ENCODE assay signal across 27 mouse cellular contexts in the genomic region with DNA sequence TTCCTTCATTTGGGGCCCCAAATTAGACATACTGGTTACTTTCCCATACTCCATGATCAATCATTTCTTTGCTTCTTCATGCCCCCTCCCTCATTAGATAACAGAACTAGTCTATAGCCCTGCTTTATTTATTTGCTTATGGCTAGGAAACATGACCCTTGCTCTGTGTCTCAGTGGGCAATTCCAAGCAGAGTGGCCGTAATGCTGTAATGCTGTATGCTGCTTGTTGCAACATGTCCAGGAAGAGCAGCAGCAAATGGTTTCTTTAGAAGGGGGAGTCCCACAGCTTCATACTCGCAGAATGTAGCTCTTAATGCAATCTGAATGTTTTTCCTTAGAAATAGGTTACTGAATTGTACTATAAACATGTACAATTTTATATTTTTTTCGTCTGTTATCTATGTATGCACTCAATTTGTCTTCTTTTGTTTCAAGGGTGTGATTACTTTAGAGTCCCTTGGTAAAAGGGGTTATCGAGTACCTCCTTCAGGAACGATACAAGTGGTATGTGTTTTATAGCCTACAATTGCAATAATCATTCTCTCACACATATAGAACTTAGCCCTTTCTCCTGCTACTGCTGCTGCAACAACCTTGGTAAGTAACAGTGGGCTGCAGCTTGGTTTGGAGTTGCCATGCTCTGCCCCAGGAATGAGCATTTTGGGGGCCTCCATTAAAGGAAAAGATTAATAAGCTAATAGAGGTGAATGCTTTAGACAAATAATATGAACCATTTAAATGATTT. TPM values are rescaled to one million over a fixed set of nuclear protein-coding genes. Genes with fewer than 3 reads are reported as not detected.
DNase-seq lines count a peak whose midpoint lies in the region; ATAC-seq and TF ChIP-seq lines count a peak whose summit lies in the region.
"Had no signal": no experiment of that assay in that cellular context is flagged by ENCODE, and none has a peak within 500 bp of the region (broad histone marks: within the 10 kb centered on the region; RNA-seq: fewer than 3 reads in every experiment).

No protein-coding gene starts in this region.

- H3K9me3 ChIP-seq in liver, embryonic 11.5 days (ENCODE audit: control insufficient read depth, low read length) = no peaks in the 10 kb centered on the region
- no peaks in the 10 kb centered on the region for H3K9me3 ChIP-seq in intestine, embryonic 15.5 days
- H3K9me3 ChIP-seq in liver, embryonic 14.5 days (ENCODE audit: control insufficient read depth, low read length) = no peaks in the 10 kb centered on the region
- H3K9me3 ChIP-seq: forebrain, embryonic 12.5 days; heart, embryonic 10.5 days; heart, embryonic 15.5 days; hindbrain, embryonic 12.5 days; limb, embryonic 12.5 days; midbrain, embryonic 13.5 days had no signal

- no peaks in the 10 kb centered on the region for H3K27me3 ChIP-seq in liver, adult 2 months (ENCODE audit: control insufficient read depth, insufficient read depth, low read length)
- H3K27me3 ChIP-seq in liver, embryonic 11.5 days (replicated peaks; ENCODE audit: control insufficient read depth, insufficient read depth, low read length) = no peaks in the 10 kb centered on the region
- H3K27me3 ChIP-seq in intestine, embryonic 15.5 days (replicated peaks) = no peaks in the 10 kb centered on the region
- H3K27me3 ChIP-seq in liver, embryonic 14.5 days (ENCODE audit: control insufficient read depth, insufficient read depth, low read length) = no peaks in the 10 kb centered on the region
- H3K27me3 ChIP-seq: forebrain, embryonic 12.5 days; heart, embryonic 15.5 days; hindbrain, embryonic 12.5 days; limb, embryonic 12.5 days; midbrain, embryonic 13.5 days had no signal

- peaks cover 76% of the 10 kb centered on the region for H3K36me3 ChIP-seq in liver, adult 2 months (ENCODE audit: control insufficient read depth, insufficient read depth, low read length)
- H3K36me3 ChIP-seq in liver, embryonic 11.5 days (ENCODE audit: control insufficient read depth, insufficient read depth, low read length) = no peaks in the 10 kb centered on the region
- H3K36me3 ChIP-seq in intestine, embryonic 15.5 days = no peaks in the 10 kb centered on the region
- no peaks in the 10 kb centered on the region for H3K36me3 ChIP-seq in liver, embryonic 14.5 days (replicated peaks; ENCODE audit: control insufficient read depth, insufficient read depth, low read depth)

- no peak overlapping the region for H3K4me3 ChIP-seq in liver, adult 2 months (ENCODE audit: insufficient read depth, low read depth, low read length)
- H3K4me3 ChIP-seq in liver, embryonic 11.5 days (ENCODE audit: low read depth, low read length) = no peak overlapping the region
- H3K4me3 ChIP-seq in intestine, embryonic 15.5 days (replicated peaks) = no peak overlapping the region
- H3K4me3 ChIP-seq in liver, embryonic 14.5 days (ENCODE audit: insufficient read depth in 1 of 2, low read depth in 2 of 2, low read length in 2 of 2) = no peak overlapping the region
- H3K4me3 ChIP-seq: forebrain, embryonic 12.5 days; heart, embryonic 10.5 days; heart, embryonic 15.5 days; hindbrain, embryonic 12.5 days; left cerebral cortex, adult 2 months; limb, embryonic 12.5 days; midbrain, embryonic 13.5 days had no signal

- H3K9ac ChIP-seq in liver, adult 2 months (ENCODE audit: low read depth, low read length) = no peak overlapping the region
- H3K9ac ChIP-seq in liver, embryonic 11.5 days (ENCODE audit: low read depth, low read length) = no peak overlapping the region
- no peak overlapping the region for H3K9ac ChIP-seq in intestine, embryonic 15.5 days
- H3K9ac ChIP-seq in liver, embryonic 14.5 days (replicated peaks) = no peak overlapping the region
- H3K9ac ChIP-seq: forebrain, embryonic 12.5 days; forebrain, postnatal 0 days; heart, embryonic 15.5 days; hindbrain, embryonic 12.5 days; limb, embryonic 12.5 days; midbrain, embryonic 13.5 days had no signal

- no peak overlapping the region for H3K4me2 ChIP-seq in liver, embryonic 11.5 days
- no peak overlapping the region for H3K4me2 ChIP-seq in intestine, embryonic 15.5 days (replicated peaks)
- H3K4me2 ChIP-seq in liver, embryonic 14.5 days (ENCODE audit: low read depth) = no peak overlapping the region
- H3K4me2 ChIP-seq: forebrain, embryonic 12.5 days; heart, embryonic 15.5 days; hindbrain, embryonic 12.5 days; limb, embryonic 12.5 days; midbrain, embryonic 13.5 days had no signal

- DNase-seq in liver, adult 2 months (ENCODE audit: extremely low read depth, low read depth, low spot score) = peak; percentile 49
- no peak for DNase-seq in liver, embryonic 11.5 days (ENCODE audit: low spot score)
- no peak for DNase-seq in liver, embryonic 14.5 days (ENCODE audit: low read depth in 3 of 3, low spot score in 3 of 3)
- peak; percentile 70 for DNase-seq in yolk sac, embryonic 10.5 days (ENCODE audit: low spot score)
- no peak for DNase-seq in layer of hippocampus, adult 9-11 months
- DNase-seq in spleen, postnatal 14 days (ENCODE audit: low spot score in 2 of 2) = no peak
- DNase-seq: adrenal gland, postnatal 25 days; cerebellum, adult 11-12 months; cerebellum, adult 9-11 months; forebrain, postnatal 0 days; gastrocnemius, postnatal 14 days; kidney, adult 11 months; kidney, postnatal 14 days; lung, adult 2 months; lung, postnatal 10 days; right cerebral cortex, postnatal 25 days; thymus, postnatal 4 days had no signal

- TF ChIP-seq CTCF in liver, adult 2 months (IDR thresholded peaks at IDR 0.05; ENCODE audit: low read depth, low read length) = no peak
- TF ChIP-seq CTCF in liver, embryonic 14.5 days (IDR thresholded peaks at IDR 0.05; ENCODE audit: low read depth) = no peak

- no peak for ATAC-seq in liver, embryonic 11.5 days (replicated peaks; ENCODE audit: low FRiP score)
- ATAC-seq in intestine, embryonic 15.5 days = peak; percentile 83
- ATAC-seq in liver, embryonic 14.5 days (ENCODE audit: insufficient read depth) = 0 out of 2 replicates have a peak, but pooled peaks have one; percentile 33
- ATAC-seq: forebrain, postnatal 0 days; hindbrain, postnatal 0 days; midbrain, embryonic 13.5 days had no signal

- 64% methylated on average over 5 of the region's 5 CpGs for WGBS in liver, adult 2 months
- 74% methylated on average over 5 of the region's 5 CpGs for WGBS in liver, embryonic 11.5 days
- whole genome bisulfite sequencing in intestine, embryonic 15.5 days = 49% methylated on average over 5 of the region's 5 CpGs
- WGBS in liver, embryonic 14.5 days (ENCODE audit: insufficient replicate concordance) = 62% methylated on average over 5 of the region's 5 CpGs

- no peak for TF ChIP-seq EP300 in liver, embryonic 14.5 days (IDR thresholded peaks at IDR 0.05; ENCODE audit: low read depth)

- H3K4me1 ChIP-seq in liver, adult 2 months (ENCODE audit: control insufficient read depth, insufficient read depth, low read length) = peaks cover 4% of the 10 kb centered on the region; the same call in 1 of the 2 replicates
- H3K4me1 ChIP-seq in liver, embryonic 11.5 days (replicated peaks; ENCODE audit: control insufficient read depth, insufficient read depth, low read length) = peaks cover 3% of the 10 kb centered on the region; the same call in 1 of the 2 replicates
- 0 out of 2 replicates have a peak, but pooled peaks cover 3% of the 10 kb centered on the region for H3K4me1 ChIP-seq in intestine, embryonic 15.5 days (replicated peaks)
- peaks cover 0 to 13% of the 10 kb centered on the region in 2 experiments; a peak in 2 of 4 replicates for H3K4me1 ChIP-seq in liver, embryonic 14.5 days (replicated peaks; ENCODE audit: control insufficient read depth in 2 of 2, insufficient read depth in 2 of 2, low read length in 1 of 2)
- H3K4me1 ChIP-seq: forebrain, embryonic 12.5 days; hindbrain, embryonic 12.5 days; limb, embryonic 12.5 days; midbrain, embryonic 13.5 days had no signal

- no peak for TF ChIP-seq POLR2A in liver, adult 2 months (IDR thresholded peaks at IDR 0.05; ENCODE audit: extremely low read depth, insufficient read depth, low read length)

- H3K79me2 ChIP-seq in liver, adult 2 months (ENCODE audit: control insufficient read depth, insufficient read depth, low read length) = no peaks in the 10 kb centered on the region

- H3K27ac ChIP-seq in liver, adult 2 months (replicated peaks; ENCODE audit: insufficient read depth, low read depth, low read length) = no peak overlapping the region
- H3K27ac ChIP-seq in liver, embryonic 11.5 days (ENCODE audit: low read depth, low read length) = no peak overlapping the region
- H3K27ac ChIP-seq in intestine, embryonic 15.5 days = no peak overlapping the region
- H3K27ac ChIP-seq in liver, embryonic 14.5 days = no peak overlapping the region
- H3K27ac ChIP-seq: forebrain, embryonic 12.5 days; heart, embryonic 10.5 days; heart, embryonic 15.5 days; hindbrain, embryonic 12.5 days; hindbrain, postnatal 0 days; left cerebral cortex, adult 2 months; limb, embryonic 12.5 days; macrophage; midbrain, embryonic 13.5 days had no signal

RNA-seq across cellular contexts. Expression of gene Arpp19, which starts 14.1 kb away (rescaled TPM):
- 23.0 and 38.5 TPM in 2 replicates for total RNA-seq in liver, adult 2 months (2014; rRNA removed)
- polyA plus RNA-seq in liver, adult 2 months (2012; rRNA removed) = 7.8 and 8.1 TPM in 2 replicates
- 322 and 335 TPM in 2 replicates for polyA plus RNA-seq in liver, embryonic 11.5 days (2014; fragmentation: Nextera tagmentation; extraction: Ambion mirVana)
- 267 and 317 TPM in 2 replicates for polyA plus RNA-seq in intestine, embryonic 15.5 days (2015; fragmentation: Nextera tagmentation; extraction: Ambion mirVana)
- 11.6 and 31.4 TPM in 2 replicates for polyA plus RNA-seq in liver, embryonic 14.5 days (2012; rRNA removed)
- 151 and 156 TPM in 2 replicates for polyA plus RNA-seq in liver, embryonic 14.5 days (2014; fragmentation: Nextera tagmentation; extraction: Ambion mirVana)

RNA-seq across cellular contexts. Expression of gene Myo5a, which starts 47.5 kb away (rescaled TPM):
- total RNA-seq in liver, adult 2 months (2014; rRNA removed) = 0.74 and 1.1 TPM in 2 replicates
- polyA plus RNA-seq in liver, adult 2 months (2012; rRNA removed) = 0.06 and 0.17 TPM in 2 replicates
- polyA plus RNA-seq in liver, embryonic 11.5 days (2014; fragmentation: Nextera tagmentation; extraction: Ambion mirVana) = 7.0 and 7.5 TPM in 2 replicates
- polyA plus RNA-seq in intestine, embryonic 15.5 days (2015; fragmentation: Nextera tagmentation; extraction: Ambion mirVana) = 7.6 and 7.9 TPM in 2 replicates
- 0.87 and 1.3 TPM in 2 replicates for polyA plus RNA-seq in liver, embryonic 14.5 days (2012; rRNA removed)
- 1.2 and 1.6 TPM in 2 replicates for polyA plus RNA-seq in liver, embryonic 14.5 days (2014; fragmentation: Nextera tagmentation; extraction: Ambion mirVana)

Comparison
In these comparisons a context has a peak if more than half of its experiments do, and no peak if none do; other contexts are left out.
1. DNase-seq: peak in liver, adult 2 months (single experiment) and yolk sac, embryonic 10.5 days (single experiment); none in liver, embryonic 11.5 days (single experiment), liver, embryonic 14.5 days (0 of 3), layer of hippocampus, adult 9-11 months (single experiment) and spleen, postnatal 14 days (0 of 2).